Mouse (Mus musculus) erythroid progenitor cell, adult 5-6 weeks (primary cell): Measurements from ENCODE around the gene Olfr544. TPM values are rescaled to one million over a fixed set of nuclear protein-coding genes. Genes with fewer than 3 reads are reported as not detected.

Experiments
- ATAC-seq: replicated peaks from 2 replicates; pipeline ENCODE4 v1.8.0; 2016; ENCODE audit warnings: moderate number of reproducible peaks, mild to moderate bottlenecking, moderate TSS enrichment, inconsistent platforms; ENCODE audit not compliant: poor library complexity, low FRiP score, severe bottlenecking
- total RNA-seq, 2 experiments: library from RNA; stranded (forward) in 1 of 2; stranded (reverse) in 1 of 2; fragments of 150-400 nt in 1 of 2; fragments of 186-747, 209-891 nt in 1 of 2; gene quantifications; 2 replicates each; pipeline versions ENCODE4 v1.2.3 to v1.2.4; 2015 to 2017; ENCODE audit warnings: low replicate concordance in 2 of 2

The Olfr544 gene
- total RNA-seq (2015; ENCODE audit: low replicate concordance) (not detected in 2 replicates), total RNA-seq (2017; ENCODE audit: low replicate concordance) (0.13 TPM in 1 of 2 replicates, not detected in the other)

DNA sequence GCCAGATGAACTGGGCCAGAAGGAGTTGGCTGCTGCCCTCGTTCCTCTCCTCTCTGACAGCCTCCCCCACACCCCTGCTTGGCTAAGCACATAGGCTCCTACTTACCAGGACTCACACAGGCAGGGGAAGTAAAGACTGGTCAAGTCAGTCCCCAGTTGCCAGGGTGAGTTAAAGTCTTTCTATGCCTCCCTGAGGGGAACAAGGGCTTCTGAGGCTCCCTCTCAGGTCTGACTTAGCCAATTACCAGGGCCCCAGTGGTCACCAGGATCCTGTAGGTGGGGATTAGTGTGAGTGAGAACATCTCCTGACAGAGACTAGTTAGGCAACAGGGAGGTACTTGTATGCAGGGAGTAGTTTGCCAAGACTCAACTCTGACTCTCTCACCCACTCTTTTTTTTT, at the start of gene Olfr544:
TSS of gene Olfr544 (minus strand) at position 153 of the 400 bp plus-strand sequence.
- no peak for ATAC-seq

DNA sequence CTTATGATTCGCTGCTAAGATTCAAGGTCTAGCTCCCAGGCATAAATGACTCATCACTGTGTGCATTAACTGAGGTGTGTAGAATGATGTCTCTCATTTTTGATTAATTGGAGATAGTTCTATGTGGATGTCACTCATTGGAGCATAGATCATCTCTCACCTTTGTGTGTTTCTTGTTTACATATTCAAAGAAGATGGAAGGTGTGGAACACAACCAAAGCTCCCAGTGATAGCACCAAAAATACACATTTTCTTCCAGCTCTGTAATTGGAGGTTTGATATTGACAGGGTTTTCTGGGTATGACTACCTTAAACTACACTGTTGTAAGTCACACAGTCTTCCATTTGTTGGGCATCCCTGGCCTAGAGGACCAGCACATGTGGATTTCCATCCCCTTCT, 46.3 kb upstream of the Olfr544 start, which contains the start of gene Olfr547:
TSS of gene Olfr547 (plus strand) at position 301 of the 400 bp plus-strand sequence.
- no peak for ATAC-seq

DNA sequence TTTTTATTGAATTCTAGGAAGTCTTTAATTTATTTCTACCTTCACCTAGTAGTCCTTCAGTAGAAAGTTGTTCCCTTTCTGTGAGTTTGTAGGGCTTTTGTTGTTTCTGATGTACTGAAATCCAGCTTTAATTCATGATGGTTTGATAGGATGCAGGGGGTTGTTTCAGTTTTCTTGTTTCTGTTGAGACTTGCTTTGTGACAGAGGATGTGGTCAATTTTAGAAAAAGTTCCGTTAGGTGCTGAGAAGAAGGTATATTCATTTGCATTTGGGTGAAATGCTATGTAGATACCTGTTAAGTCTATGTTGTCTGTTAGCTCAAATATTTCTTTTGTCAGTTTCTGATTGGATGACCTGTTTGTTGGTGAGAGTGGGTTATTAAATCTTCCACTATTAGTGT, 40.9 kb upstream of the Olfr544 start:
- no peak for ATAC-seq

DNA sequence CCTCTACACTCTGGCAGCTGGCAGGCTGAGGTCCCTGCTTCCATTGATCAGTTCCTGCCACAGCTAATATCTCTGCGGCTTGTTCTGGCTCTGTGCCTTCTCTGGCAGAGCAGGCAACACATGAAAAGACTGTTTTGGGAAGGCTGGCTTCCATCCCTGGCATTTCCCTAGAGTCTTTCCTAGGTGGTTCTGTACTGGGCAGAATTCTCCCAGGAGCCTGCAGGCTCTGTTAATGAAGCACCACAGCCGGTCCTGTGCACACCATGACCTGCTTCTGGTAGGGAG, 28.9 kb upstream of the Olfr544 start:
- no peak for ATAC-seq

DNA sequence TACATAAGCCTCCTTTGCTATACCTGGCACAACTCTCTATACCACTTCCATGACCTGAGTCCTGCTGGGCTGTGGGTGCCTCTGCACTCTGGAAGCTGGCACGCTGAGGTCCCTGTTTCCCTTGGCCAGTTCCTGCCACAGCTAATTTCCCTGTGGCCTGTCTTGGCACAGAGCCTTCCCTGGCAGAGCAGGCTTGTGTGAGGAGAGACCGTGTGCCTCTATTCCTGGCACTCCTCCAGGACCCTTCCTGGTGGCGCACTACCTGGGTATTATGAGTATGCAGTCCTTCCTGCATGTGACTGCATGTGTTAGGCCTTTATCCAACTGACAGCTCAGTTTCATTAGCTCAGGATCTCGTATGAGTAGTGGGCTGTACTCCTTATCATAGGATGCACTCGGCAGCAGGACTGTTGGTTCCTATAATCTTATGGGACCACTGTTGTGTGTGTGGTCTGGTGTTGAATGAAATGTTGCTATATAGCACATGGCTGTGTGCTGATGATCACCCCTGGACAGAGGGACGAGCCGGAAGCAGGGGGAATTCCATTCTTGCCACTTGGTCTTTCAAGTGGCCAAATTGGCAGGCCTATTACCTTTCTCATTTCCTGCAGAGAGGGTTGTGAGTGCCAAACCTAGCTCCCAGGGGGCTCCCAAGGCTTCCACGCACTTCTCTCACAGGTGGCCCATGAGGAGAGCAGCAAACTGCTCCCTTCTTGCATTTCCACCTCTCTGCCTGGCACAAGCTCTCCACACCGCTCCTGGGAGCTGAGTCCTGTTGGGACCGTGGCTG, 28.3 kb upstream of the Olfr544 start:
- no peak for ATAC-seq

DNA sequence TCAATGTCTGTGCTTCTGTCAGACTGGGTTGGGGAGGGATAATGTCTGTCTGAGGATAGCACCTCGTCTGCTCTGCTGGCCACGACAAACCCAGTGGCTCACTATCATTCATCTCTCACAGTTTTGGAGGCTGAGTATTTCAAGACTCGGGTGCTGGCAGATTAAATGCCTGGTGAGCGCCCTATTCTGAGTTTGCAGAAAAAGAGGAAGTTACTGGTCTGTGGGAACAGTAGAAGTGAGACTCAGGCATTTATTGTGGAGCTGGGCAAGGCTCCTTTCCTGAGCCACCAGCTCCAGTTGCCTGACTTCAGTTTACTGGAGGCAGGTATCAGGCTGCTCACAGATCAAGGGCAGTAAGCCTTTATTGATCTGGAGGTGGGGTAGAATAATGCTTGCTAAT, 26.0 kb upstream of the Olfr544 start:
- ATAC-seq, result no peak

DNA sequence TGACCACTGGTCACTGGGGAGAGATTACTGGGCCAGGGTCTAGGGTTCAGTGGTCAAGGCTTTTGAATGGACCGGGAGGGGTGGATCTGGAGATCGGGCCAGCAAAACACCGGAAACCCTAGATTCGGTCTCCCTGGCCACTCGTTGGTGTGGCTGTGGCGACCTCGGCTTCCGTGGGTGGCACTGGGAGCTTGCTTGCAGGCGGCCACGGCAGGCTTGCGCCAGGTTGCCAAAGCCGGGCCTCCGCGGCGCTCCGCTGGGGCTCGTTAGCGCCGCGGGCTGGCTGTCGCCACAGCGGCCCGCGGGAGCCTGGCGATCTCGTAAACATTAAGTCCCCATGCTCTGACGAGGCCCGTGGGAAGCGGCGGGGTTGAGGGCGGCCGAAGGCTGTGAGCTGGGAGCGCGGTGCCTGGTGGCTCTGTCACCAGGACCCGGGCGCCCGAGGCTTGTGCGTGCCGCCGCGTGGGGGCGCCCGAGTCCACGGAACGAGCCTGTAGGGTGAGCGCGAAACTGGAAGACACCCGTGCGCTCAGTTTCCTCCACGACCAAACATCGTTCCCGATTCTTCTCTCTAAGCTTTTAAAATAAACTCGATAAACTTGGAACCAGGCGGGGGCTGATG, 24.8 kb upstream of the Olfr544 start:
- ATAC-seq, result peak; percentile 72

DNA sequence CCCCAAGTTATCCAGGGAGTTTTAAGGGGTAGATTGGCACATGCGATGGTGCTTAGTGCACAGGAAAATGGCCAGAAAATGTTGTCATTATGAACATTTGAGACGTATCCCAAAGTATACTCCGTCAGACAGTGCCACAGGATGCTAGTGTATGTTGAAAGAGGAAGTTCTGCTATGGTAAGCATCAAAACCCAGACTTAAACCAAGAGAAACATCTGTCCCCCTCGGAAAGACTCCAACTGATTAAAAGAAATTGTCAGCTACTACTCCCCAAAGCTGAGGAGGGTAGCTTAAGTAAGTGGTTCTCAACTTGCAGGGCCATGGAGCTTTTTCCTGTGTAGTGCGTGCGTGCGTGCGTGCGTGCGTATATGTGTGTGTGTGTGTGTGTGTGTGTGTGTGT, 23.8 kb upstream of the Olfr544 start:
- ATAC-seq, result no peak

DNA sequence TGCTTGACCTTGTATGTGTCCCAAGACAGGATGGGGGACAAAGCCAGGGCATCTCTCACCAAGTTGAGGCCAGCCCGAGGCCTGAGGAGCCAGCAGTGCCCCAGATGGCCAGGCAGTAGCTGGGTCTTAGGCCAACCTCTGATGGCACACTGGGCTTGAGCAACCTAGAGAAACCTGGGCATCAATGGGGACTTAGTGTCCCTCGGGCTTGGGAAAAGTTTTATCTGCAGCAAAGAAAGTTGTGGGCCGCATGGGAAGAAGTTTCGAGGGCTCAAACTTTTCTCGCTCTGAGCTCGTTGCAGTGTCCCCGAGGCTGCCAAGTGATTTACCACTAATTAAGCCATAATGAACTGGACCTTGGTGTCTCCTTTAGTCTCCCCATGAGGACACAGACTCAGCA, 21.6 kb upstream of the Olfr544 start:
- no peak for ATAC-seq

DNA sequence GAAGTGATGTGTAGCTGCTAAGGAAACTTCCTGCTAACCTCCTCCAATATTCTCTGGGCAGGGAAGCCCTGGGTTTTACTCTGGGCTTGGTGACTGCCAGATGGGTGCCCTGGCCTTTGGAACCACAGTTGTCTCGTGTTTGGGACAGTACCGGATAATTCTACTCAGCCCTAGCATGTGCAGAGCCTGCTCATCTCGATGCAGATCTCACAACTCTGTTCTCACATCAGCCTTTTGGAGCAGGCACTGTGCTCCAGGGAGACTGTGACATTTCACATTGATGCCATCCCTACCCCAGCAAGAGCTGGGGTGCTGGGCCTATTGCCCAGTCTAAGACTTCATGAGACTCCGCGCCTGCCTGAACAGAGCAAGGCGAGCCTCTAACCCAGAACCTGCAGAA, 20.6 kb upstream of the Olfr544 start:
- ATAC-seq, result no peak

DNA sequence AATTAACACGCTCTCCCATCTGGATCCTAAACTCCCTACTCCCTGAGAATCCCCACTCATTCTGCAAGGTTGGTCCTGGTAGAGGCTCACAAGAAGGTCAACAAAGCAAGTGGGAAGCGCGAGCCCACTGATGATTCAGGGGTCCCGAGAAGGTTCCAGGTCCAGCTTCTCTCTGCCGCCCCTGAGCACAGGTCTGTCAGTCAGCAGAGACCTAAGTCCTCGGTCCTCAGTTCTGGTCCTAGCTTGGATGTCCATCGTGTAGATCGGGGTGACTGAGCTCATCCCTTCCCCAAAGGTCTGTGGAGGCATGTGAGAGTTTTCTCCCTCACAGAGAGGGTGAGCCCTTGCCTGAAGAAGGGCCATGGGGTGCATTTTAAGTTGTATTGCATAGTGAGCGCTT, 20.0 kb upstream of the Olfr544 start:
- no peak for ATAC-seq

DNA sequence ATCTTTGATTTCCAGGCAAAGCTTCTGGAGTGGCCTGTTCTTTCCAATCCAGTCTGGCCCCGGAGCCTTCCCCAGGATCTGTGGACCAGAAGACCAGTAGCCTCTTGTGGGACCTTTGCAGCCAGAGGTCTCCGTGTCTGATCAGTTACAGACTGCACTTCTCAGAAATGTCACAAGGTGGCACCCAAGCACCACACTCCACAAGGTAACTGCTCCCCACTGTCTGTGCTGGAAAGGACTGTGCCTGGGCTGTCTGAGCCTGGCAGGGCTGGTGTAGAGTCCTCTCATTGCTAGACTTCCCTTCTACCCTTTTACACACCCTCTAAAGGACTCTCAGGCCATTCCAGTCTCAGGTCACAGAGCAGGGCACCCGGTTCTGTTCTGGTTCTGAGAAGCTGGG, 18.7 kb upstream of the Olfr544 start:
- ATAC-seq, result peak; percentile 69

DNA sequence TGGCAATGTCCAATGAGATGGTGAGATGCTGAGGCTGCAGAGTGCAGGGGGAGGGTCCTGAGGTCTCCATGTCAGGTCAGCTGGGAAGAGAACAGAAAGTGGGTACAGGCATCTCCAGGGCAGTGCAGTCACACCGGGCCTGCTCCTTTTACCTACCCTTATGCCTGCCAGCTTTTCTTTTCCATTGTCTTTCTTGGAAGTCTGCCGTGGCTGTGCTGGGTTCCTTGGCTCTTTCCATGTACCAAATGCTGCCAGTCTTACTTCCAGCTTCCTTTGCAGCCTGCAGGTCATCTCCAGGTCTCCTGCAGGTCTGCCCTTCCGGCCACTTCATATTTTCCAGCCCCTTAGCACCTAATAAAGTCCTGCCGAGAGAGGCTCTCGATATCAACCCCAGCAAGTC, 13.9 kb upstream of the Olfr544 start:
- ATAC-seq, result no peak

DNA sequence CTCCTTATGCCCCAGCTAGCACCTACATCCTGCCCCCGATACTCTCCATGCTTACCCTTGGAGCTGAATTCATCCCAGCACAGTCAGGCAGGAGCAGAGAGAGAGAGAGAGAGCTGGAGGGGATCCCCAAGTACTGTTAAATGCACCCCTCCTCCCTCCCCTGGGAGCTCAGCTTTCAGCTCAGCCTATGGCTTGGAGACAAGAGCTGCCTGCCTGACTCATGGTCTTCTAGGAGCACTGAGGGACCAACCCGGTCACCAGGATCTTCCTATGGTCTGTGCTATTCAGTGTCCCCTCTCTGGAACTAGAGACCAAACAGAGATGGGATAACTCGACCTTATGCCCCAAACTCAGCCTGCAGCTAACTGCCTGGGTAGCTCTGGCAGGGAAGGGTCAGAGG, 11.4 kb upstream of the Olfr544 start, which contains the start of gene Olfr545:
TSS of gene Olfr545 (minus strand) at position 101 of the 400 bp plus-strand sequence.
- ATAC-seq, result no peak

DNA sequence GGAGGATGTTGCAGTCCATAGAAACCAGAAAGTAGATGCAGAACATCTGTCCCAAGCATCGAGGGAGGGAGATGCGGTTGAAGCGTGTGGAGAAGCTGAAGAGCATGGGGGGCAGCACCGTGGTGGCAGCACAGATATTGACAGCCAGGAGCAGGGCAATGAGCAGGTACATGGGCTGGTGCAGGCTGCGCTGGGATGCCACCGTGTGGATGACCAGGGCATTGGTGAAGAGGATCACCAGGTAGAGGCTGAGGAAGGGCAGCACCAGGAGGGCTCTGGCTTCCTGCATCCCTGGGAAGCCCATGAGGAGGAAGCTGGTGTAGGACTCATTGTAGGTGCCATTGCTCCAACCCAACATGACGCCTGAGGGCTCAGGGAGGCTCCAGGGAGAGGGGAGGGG, 6.3 kb upstream of the Olfr544 start:
- peak; percentile 71 for ATAC-seq

DNA sequence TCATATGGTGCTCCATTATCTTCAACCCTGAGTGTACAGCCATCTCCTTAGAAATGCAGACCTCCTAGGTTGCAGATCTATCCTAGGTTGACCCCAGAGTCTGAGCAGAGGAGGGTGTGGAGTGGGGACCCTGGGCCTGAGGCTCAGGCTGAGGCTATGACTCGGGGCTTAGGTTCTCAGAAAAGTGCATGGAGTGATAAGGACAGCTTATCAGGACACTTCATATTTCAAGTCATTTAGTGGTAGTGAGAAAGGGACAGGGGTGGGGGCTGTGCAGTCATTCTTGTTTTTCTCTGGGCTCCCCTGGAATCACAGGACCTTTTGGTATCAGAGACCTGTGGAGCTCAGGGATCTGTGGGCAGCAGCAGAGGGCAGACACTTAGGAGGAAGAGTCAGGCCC, 2.0 kb downstream of the Olfr544 start:
- no peak for ATAC-seq

DNA sequence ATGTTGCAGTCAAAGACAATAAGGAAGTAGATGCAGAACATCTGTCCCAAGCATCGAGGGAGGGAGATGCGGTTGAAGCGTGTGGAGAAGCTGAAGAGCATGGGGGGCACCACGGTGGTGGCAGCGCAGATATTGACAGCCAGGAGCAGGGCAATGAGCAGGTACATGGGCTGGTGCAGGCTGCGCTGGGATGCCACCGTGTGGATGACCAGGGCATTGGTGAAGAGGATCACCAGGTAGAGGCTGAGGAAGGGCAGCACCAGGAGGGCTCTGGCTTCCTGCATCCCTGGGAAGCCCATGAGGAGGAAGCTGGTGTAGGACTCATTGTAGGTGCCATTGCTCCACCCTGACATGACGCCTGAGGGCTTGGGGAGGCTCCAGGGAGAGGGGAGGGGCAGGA, 3.3 kb downstream of the Olfr544 start:
- peak; percentile 49; the same call in 1 of the 2 replicates for ATAC-seq

DNA sequence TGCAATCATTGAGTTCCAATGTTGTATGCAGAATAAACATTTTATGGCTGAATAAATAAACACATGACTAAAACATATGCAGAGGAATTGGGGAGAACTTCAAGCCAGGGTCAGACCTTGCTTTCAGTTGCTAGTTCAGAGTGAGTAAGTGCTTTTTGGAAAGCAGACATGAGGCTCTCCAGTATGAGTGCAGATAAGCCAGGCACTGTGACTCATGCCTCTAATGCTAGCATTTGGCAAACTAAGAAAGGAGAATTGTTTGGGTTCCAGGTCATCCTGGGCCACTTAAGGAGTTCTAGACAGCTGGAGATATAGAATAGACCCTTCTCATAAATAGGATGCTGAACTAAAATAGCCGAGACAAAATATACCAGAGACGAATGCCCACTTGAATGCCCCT, 4.4 kb downstream of the Olfr544 start:
- ATAC-seq, result no peak

DNA sequence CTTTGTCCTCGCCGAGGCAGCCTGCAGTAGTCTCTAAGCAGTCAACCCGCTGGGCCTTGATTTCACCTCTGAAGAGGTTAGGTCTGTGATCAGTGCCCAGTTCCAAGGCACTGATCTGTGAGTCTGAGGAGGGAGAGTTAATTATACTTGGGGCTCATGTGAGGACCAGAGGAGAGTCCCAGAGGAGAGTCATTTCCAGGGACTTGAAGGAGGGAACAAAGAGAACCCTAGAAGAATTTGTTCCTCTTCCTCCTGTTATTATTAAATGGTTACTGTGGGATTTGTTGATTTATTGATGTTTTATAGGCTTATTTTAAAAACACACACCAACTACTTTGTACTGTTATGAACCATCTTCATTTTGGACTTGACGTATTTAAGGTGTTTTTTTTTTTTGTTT, 6.5 kb downstream of the Olfr544 start, which contains the start of gene Olfr543:
TSS of gene Olfr543 (minus strand) at position 101 of the 400 bp plus-strand sequence.
- no peak for ATAC-seq

DNA sequence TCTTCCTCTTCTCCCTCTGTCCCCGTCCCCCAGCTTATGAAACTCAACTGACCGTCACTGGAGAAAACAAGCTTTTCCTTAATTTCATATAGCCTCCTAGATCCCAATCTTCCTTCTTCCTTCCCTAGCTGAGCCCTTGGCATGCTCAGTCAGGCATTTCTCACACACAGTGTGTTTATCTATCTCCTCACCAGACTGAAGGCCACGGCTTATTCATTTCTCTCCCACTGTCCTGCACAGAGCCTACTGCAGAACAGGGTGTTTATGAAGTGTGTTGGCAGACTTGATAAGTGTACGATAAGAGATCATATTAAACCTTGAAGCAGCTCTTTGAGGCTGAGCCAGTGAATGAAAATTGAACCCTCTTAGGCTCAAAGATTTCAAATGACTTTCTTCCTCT, 7.3 kb downstream of the Olfr544 start:
- ATAC-seq, result no peak

DNA sequence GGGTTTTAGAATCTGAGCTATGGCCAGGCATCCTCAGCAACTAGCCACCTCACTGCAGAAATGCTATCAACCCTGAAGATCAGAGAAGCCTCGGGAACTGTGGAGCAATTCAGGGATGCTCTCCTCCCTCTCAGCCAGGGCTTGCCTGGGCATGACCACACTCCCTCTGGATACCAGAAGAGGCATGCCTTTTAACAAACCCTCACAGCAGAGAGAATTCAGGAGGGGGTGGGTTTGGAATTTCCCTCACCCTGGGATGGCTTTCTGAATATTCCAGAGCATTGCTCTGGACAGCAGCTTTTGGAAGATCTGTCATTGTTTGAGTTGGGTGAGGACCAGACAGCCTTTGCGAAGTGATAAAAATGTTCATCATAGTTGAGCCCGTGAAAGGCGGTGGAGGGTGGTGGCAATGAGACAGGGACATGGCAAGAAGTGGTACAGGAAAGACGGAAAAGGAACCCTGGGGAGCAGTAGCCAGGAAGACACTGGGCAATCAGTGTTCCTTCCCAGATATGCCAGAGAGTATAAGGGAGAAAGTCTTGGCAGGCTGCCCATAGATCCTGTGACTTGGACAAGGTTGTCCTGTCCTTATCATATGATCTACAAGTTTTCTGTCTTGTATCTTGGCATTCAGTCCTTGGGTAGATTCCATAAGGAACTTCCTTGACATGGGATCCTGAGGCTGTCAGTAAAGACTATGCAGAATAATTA, 8.6 kb downstream of the Olfr544 start:
- no peak for ATAC-seq
